Comparison of ENCODE assay signal across 1 mouse cellular context in the genomic region with DNA sequence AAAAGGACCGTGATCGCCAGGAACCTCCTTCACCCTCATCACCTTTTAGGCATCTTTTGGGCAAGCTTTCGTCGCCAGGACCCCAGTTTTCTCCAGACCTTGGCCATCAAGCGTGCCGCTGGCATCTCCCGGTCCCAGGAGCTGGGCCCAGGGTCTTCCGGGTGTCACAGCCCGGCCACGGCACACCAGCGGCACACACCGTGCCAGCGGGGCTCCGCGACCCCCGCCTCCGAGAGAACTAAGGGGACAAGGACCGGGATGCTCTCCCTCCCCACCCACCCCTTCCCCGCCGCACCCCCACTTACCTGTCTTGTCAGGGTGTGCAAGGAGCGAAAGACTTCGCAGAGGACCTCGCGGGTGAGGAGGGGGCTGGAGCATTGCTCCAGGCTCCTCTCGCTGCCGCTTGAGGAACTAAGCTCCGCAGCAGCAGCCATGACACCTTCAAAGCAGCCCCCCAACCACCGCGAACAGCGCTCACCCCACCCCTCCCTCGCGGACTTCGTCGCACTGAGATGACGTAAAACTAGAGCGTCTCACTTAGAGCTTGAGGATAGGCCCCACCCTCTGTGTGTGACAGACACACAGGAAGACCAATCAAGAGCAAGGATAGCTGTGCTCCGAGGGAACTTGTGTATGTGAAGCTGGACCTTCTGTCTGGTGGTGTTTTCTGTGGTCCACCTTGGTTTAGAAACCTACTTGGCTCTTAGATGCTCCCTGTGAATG.
TF ChIP-seq lines count a peak whose summit lies in the region.

A gene (minus strand): TSS at position 528 of the 723 bp plus-strand sequence.

TF ChIP-seq in myocyte, 11 proteins besides CTCF, POLR2A, EP300 and RAD21 (continued from another document):
- no peak for TF ChIP-seq TCF12 (IDR thresholded peaks at IDR 0.05; ENCODE audit: insufficient read depth, poor library complexity, severe bottlenecking)
